Mouse (Mus musculus) MEL (cell line): ENCODE results near the gene 2300009A05Rik. TPM values are rescaled to one million over a fixed set of nuclear protein-coding genes. Genes with fewer than 3 reads are reported as not detected.

Source experiments
- DNase-seq: peaks from one replicate; pipeline ENCODE4 v3.0.0; 2011; ENCODE audit warnings: low read depth, low spot score
- H3K27ac ChIP-seq: 2 replicates; pipeline ENCODE4 v1.5.1; 2012; ENCODE audit warnings: low read depth, mild to moderate bottlenecking, control low read depth, low read length, moderate library complexity; ENCODE audit not compliant: control insufficient read depth
- H3K27me3 ChIP-seq, 2 experiments: fragments of 150-350 bp in 1 of 2; sonication (generic) in 1 of 2; 2 replicates each; pipeline ENCODE4 v1.6.1; 2012; ENCODE audit warnings: low read length in 2 of 2, mild to moderate bottlenecking in 2 of 2, improper control_type of control experiment in 1 of 2, moderate library complexity in 1 of 2; ENCODE audit not compliant: insufficient read depth in 2 of 2, control insufficient read depth in 1 of 2
- H3K36me3 ChIP-seq, 2 experiments: 2 replicates each; pipeline ENCODE4 v1.6.1; 2012 to 2014; ENCODE audit warnings: low read length in 2 of 2, improper control_type of control experiment in 1 of 2, inconsistent platforms in 1 of 2, mild to moderate bottlenecking in 1 of 2; ENCODE audit not compliant: insufficient read depth in 2 of 2, control insufficient read depth in 1 of 2
- H3K4me1 ChIP-seq, 2 experiments: fragments of 150-350 bp in 1 of 2; sonication (generic) in 1 of 2; 2 replicates each; pipeline ENCODE4 v1.6.1; 2012; ENCODE audit warnings: low read length in 2 of 2, improper control_type of control experiment in 1 of 2, mild to moderate bottlenecking in 1 of 2; ENCODE audit not compliant: insufficient read depth in 2 of 2, control insufficient read depth in 1 of 2
- H3K4me3 ChIP-seq, 2 experiments: fragments of 150-350 bp in 1 of 2; sonication (generic) in 1 of 2; 2 replicates each; pipeline ENCODE4 v1.5.1; 2012; ENCODE audit warnings: low read depth in 2 of 2, low read length in 2 of 2, mild to moderate bottlenecking in 2 of 2, moderate library complexity in 2 of 2, control low read depth in 1 of 2, improper control_type of control experiment in 1 of 2; ENCODE audit not compliant: control insufficient read depth in 1 of 2, insufficient read depth in 1 of 2
- H3K79me2 ChIP-seq: 2 replicates; pipeline ENCODE4 v1.6.1; 2012; ENCODE audit warnings: mild to moderate bottlenecking, low read length, moderate library complexity; ENCODE audit not compliant: control insufficient read depth, poor library complexity, insufficient read depth
- H3K9ac ChIP-seq: 2 replicates; pipeline ENCODE4 v1.6.1; 2012; ENCODE audit warnings: low read depth, mild to moderate bottlenecking, control low read depth, low read length, moderate library complexity; ENCODE audit not compliant: control insufficient read depth, poor library complexity, severe bottlenecking
- H3K9me3 ChIP-seq: fragments of 150-350 bp; sonication (generic); replicated peaks from 2 replicates; pipeline ENCODE4 v1.6.1; 2012; ENCODE audit warnings: mild to moderate bottlenecking, low read length, improper control_type of control experiment, moderate library complexity; ENCODE audit not compliant: insufficient read depth
- BHLHE40 ChIP-seq: IDR thresholded peaks from 2 replicates; pipeline ENCODE4 v1.6.1; 2012; ENCODE audit warnings: low read depth, mild to moderate bottlenecking, inconsistent platforms, low read length, improper control_type of control experiment, borderline replicate concordance
- E2F4 ChIP-seq: IDR thresholded peaks from 2 replicates; pipeline ENCODE4 v1.6.1; 2011; ENCODE audit warnings: low read depth, low read length, improper control_type of control experiment, borderline replicate concordance
- ELF1 ChIP-seq: IDR thresholded peaks from 2 replicates; pipeline ENCODE4 v1.6.1; 2014; ENCODE audit warnings: low read depth, mild to moderate bottlenecking, inconsistent platforms, low read length, improper control_type of control experiment, moderate library complexity
- EP300 ChIP-seq, 2 experiments: IDR thresholded peaks; 2 replicates each; pipeline ENCODE4 v1.6.1; 2011; ENCODE audit warnings: improper control_type of control experiment in 2 of 2, low read length in 2 of 2, low read depth in 1 of 2, mild to moderate bottlenecking in 1 of 2
- ETS1 ChIP-seq: IDR thresholded peaks from 2 replicates; pipeline ENCODE4 v1.6.1; 2012; ENCODE audit warnings: low read depth, mild to moderate bottlenecking, inconsistent platforms, low read length, improper control_type of control experiment, moderate library complexity
- GABPA ChIP-seq: IDR thresholded peaks from 2 replicates; pipeline ENCODE4 v1.6.1; 2012; ENCODE audit warnings: low read depth, mild to moderate bottlenecking, inconsistent platforms, low read length, improper control_type of control experiment, moderate library complexity
- HCFC1 ChIP-seq: IDR thresholded peaks from 2 replicates; pipeline ENCODE4 v1.6.1; 2012; ENCODE audit warnings: low read depth, mild to moderate bottlenecking, inconsistent platforms, low read length, improper control_type of control experiment, moderate library complexity
- MAFK ChIP-seq: IDR thresholded peaks from 2 replicates; pipeline ENCODE4 v1.6.1; 2011; ENCODE audit warnings: low read depth, mild to moderate bottlenecking, low read length, improper control_type of control experiment, borderline replicate concordance
- MYC ChIP-seq: IDR thresholded peaks from 2 replicates; pipeline ENCODE4 v1.6.1; 2011; ENCODE audit warnings: low read depth, mild to moderate bottlenecking, low read length, improper control_type of control experiment, moderate library complexity
- NELFE ChIP-seq: IDR thresholded peaks from 2 replicates; pipeline ENCODE4 v1.6.1; 2011; ENCODE audit warnings: low read depth, low read length, improper control_type of control experiment
- POLR2AphosphoS5 ChIP-seq: IDR thresholded peaks from 2 replicates; pipeline ENCODE4 v1.6.1; 2012; ENCODE audit warnings: low read depth, borderline replicate concordance, mild to moderate bottlenecking, inconsistent platforms, low read length, moderate library complexity, mixed read lengths
- SMC3 ChIP-seq: IDR thresholded peaks from 2 replicates; pipeline ENCODE4 v1.6.1; 2011; ENCODE audit warnings: low read depth, low read length, improper control_type of control experiment
- TBP ChIP-seq: IDR thresholded peaks from 2 replicates; pipeline ENCODE4 v1.8.0; 2011; ENCODE audit warnings: low read depth, low read length, improper control_type of control experiment
- UBTF ChIP-seq: IDR thresholded peaks from 2 replicates; pipeline ENCODE4 v1.6.1; 2012; ENCODE audit warnings: low read depth, mild to moderate bottlenecking, inconsistent platforms, low read length, improper control_type of control experiment, moderate library complexity, borderline replicate concordance; ENCODE audit not compliant: insufficient read depth
- USF2 ChIP-seq, 2 experiments: IDR thresholded peaks; 2 replicates each; pipeline ENCODE4 v1.6.1; 2011 to 2012; ENCODE audit warnings: improper control_type of control experiment in 2 of 2, low read length in 2 of 2, borderline replicate concordance in 1 of 2, inconsistent platforms in 1 of 2, low read depth in 1 of 2, mild to moderate bottlenecking in 1 of 2; ENCODE audit not compliant: insufficient read depth in 1 of 2
- ZKSCAN1 ChIP-seq: IDR thresholded peaks from 2 replicates; pipeline ENCODE4 v1.6.1; 2012; ENCODE audit warnings: low read depth, mild to moderate bottlenecking, inconsistent platforms, low read length, improper control_type of control experiment, moderate library complexity
- ZMIZ1 ChIP-seq: IDR thresholded peaks from 2 replicates; pipeline ENCODE4 v1.6.1; 2012; ENCODE audit warnings: low read depth, mild to moderate bottlenecking, inconsistent platforms, low read length, improper control_type of control experiment, moderate library complexity
- polyA plus RNA-seq, 2 experiments: library from polyadenylated mRNA; stranded (reverse) in 1 of 2; unstranded in 1 of 2; fragments of >175 nt in 1 of 2; fragments of >200 nt in 1 of 2; gene quantifications; 2 replicates each; pipeline versions ENCODE4 v1.2.1 to v1.2.4; 2012; ENCODE audit warnings: low replicate concordance in 2 of 2, low read depth in 1 of 2; ENCODE audit not compliant: insufficient read length in 2 of 2, insufficient read depth in 1 of 2, missing spikeins in 1 of 2
- total RNA-seq: library from RNA; depleted of rRNA; stranded (reverse); fragments of 300-350 nt; gene quantifications from 2 replicates; pipeline ENCODE4 v1.2.3, GENCODE M21; 2012

2300009A05Rik gene
- total and polyA plus RNA-seq, 3 experiments: 25.5 to 30.6 TPM; not detected in 1

- peak; percentile 54 to 64; a peak in 3 of 4 replicates for TF ChIP-seq EP300 (IDR thresholded peaks at IDR 0.05; ENCODE audit: low read depth in 1 of 2, low read length in 2 of 2)
- no peak for TF ChIP-seq GABPA
- TF ChIP-seq UBTF: no peak
- no peak for TF ChIP-seq NELFE
- 0 out of 2 replicates have a peak, but pooled peaks have one; percentile 37 for TF ChIP-seq BHLHE40
- no peak for TF ChIP-seq USF2 (IDR thresholded peaks at IDR 0.05; ENCODE audit: borderline replicate concordance in 1 of 2, insufficient read depth in 1 of 2, low read depth in 1 of 2, low read length in 2 of 2)
- TF ChIP-seq ELF1: no peak
- TF ChIP-seq E2F4: no peak
- no peak for TF ChIP-seq MYC
- no peak for TF ChIP-seq SMC3
- TF ChIP-seq ZMIZ1: no peak
- no peak for TF ChIP-seq ZKSCAN1
- 0 out of 2 replicates have a peak, but pooled peaks have one; percentile 46 for TF ChIP-seq ETS1
- TF ChIP-seq POLR2AphosphoS5: no peak
Observed at GRCm38 (mm10) chr9:63382761-63383160, 16.3 kb downstream of the 2300009A05Rik start (continued).

- Histone ChIP-seq H3K27me3 (no peaks in the 10 kb centered on the region), H3K4me1 (peaks cover 9 to 24% of the 10 kb centered on the region in 2 experiments), H3K36me3 (peaks cover 0 to 27% of the 10 kb centered on the region in 2 experiments; a peak in 2 of 4 replicates), H3K79me2 (peaks cover 14% of the 10 kb centered on the region), H3K4me3 (no peak overlapping the region), H3K9ac (no peak overlapping the region), H3K9me3 (no peaks in the 10 kb centered on the region), H3K27ac (no peak overlapping the region)
- DNase-seq: peak; percentile 42
- no peak for TF ChIP-seq POLR2AphosphoS5
Observed at GRCm38 (mm10) chr9:63380326-63380725, 18.7 kb downstream of the 2300009A05Rik start.

GRCm38 (mm10) chr9:63378174-63378573 is 20.9 kb downstream of the 2300009A05Rik start:
- Histone ChIP-seq H3K9me3 (no peaks in the 10 kb centered on the region), H3K4me3 (peak overlapping the region; percentile 93 to 98), H3K79me2 (peaks cover 14% of the 10 kb centered on the region), H3K9ac (peak overlapping the region; percentile 96), H3K4me1 (peaks cover 2 to 19% of the 10 kb centered on the region in 2 experiments; a peak in 3 of 4 replicates), H3K36me3 (peaks cover 0 to 15% of the 10 kb centered on the region in 2 experiments; a peak in 2 of 4 replicates), H3K27me3 (no peaks in the 10 kb centered on the region), H3K27ac (peak overlapping the region; percentile 81)
- peak; percentile 59 for DNase-seq
- TF ChIP-seq MAFK: no peak
- peak; percentile 28; the same call in 1 of the 2 replicates for TF ChIP-seq TBP
- no peak for TF ChIP-seq HCFC1
